Mouse (Mus musculus) heart, adult 9 months (tissue): ENCODE data around the gene Sestd1.

Experiments
- DNase-seq, 2 experiments: peaks; one replicate each; pipeline ENCODE4 v3.0.0; 2022; ENCODE audit warnings: low spot score in 2 of 2

Sestd1 gene

GRCm38 (mm10) chr2:77173366-77173765, 107.0 kb downstream of the Sestd1 start:
- DNase-seq = peak in 1 of 2 experiments; percentile 14

- peak in 1 of 2 experiments; percentile 34 for DNase-seq
Measured at GRCm38 (mm10) chr2:77172241-77172671, 108.1 kb downstream of the Sestd1 start.

DNA sequence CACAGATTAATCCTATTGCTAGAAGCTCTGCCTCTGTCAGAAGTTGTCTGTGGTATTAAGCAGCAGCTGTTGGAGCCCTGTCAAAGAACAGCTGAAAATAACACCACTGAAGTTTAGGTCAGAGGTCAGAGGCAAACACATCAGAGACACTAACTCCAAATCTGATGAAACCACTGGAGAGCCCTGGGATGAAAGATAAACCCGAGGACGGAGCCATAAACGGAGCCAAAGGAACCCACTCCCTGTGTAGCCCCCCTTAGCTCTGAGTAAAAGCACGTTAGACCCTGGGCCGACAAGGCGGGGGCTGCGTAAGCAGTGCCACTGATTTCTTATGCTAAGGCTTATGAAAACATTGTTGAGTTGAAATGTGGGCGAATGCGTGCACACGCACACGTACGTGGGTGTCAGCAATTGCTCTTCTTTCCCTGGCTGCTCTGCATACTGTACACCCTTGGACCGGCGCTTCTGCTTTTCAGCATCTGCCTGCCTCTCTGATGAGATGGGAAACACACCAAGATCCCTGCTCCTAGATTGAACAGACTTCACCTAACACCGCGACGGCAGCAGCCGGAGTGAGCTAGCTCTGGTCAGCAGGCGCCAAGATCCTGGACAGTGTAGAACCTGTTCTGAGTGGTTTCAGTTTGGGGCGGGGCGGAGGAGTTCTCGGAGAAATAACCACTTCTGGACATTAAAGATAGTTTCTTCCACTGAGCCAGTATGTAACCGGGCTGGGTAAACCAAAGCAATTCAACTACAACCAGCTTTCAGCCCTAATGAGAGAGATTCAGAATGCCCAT, 108.8 kb downstream of the Sestd1 start:
- peak; percentile 52 to 69 for DNase-seq

- DNase-seq = no peak
Measured at GRCm38 (mm10) chr2:77170633-77171105, 109.7 kb downstream of the Sestd1 start, which contains the start of gene Ccdc141. Gene Ccdc141 (minus strand): TSS chr2:77170636.

GRCm38 (mm10) chr2:77169916-77170632, 110.3 kb downstream of the Sestd1 start:
- peak; percentile 80 to 83 for DNase-seq

DNA sequence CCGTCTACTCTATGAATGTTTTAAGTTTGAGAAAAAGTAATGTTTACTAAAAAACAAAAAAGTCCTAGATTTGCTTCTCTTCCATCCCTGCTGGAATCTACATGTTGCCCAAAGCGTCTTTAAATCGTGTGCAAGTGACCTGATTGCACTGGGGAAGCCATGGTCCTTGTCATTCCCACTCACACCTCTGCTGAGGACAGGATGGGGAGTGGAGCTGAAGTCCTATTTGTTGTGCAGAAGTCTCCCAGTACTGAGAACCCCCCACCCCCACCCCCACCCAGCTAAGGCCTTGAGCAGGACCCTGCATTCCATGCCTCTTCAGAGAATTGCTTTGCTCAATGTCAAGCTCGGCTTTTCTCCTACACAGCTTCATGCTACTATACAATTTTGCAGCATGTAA, 111.2 kb downstream of the Sestd1 start:
- no peak for DNase-seq

GRCm38 (mm10) chr2:77168781-77169180, 111.6 kb downstream of the Sestd1 start:
- DNase-seq = no peak

DNA sequence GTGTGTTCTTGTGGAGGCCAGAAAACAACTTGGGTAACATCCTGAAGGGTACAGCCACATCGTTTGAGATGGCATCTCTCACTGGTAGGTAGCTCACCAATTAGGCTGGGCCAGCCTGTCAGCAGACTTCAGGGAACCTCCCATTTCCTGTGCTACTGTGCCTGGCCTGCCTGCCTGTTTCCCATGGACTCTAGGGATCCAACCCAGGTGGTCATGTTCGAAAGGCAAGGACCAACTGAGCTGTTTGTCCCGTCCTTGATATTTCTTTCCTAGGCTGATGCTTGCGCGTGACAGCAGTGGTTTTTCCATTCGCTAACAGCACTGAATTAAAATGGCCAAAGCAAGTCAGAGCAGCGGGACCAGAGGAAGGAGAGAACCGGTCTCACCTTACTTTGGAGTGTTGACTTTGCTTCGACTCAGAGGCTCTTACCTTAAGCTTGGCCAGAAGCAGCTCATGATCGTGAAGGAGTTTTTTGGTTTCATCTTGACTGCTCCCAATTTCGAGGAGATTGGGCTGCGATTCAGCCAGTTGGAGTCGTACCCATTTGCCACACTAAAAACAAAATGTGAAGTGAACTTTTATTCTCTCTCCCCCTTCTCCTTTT, 112.2 kb downstream of the Sestd1 start:
- DNase-seq = peak in 1 of 2 experiments; percentile 12

GRCm38 (mm10) chr2:77166366-77166765, 114.0 kb downstream of the Sestd1 start:
- no peak for DNase-seq

DNA sequence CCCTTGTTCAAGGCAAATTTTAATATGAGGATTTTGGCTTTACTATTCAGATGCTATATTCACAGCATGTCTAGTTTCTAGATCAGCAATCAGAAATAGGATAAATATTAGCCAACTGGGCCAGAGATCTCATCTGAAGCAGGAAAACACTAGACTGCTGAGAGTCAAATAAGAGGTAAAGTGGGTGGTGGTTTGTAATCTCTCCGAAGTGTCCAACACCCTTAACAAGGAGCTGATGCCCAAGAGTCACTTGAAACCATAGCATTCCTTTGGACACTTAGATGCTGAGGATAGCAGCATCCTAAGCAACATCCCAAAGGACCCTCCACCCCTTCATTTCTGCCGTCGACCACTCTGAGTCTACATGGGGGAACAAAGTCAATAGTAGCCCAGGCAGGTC, 115.7 kb downstream of the Sestd1 start:
- no peak for DNase-seq

DNA sequence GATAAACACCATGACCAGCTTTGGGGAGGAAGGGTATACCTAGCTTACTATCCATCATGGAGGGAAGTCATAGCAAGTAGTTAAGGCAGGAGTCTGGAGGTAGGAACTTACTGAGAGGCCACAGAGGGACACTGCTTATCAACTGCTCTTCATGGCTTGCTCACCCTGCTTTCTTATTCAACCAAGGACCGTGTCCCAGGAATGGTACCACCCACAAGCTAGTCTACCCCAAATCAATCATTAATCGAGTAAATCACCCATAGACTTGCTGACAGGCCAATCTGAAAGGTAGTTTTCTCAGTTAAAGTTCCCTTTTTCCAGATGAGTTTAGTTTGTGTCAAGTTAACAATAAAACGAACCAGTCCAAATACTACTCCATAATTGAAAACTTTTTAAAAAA, 117.0 kb downstream of the Sestd1 start:
- no peak for DNase-seq

DNA sequence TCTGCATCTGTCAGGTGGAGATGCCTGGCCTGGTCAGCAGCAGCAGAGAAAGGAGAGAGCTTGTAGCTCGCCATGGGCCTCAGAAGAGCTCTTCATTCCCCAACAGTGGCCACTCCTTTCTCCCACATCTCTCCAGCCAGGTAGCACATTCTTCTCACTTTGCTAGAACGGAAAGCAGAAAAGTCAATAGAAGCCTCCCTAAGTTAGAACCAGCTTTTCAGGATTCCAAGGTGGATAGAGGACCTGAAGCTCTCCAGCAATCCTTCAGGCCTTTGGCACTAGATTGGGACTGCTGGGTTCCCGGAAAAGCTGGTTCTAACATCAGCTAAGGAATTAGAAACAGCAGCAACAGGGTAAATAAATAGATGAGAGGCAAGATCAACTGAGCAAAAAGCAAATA, 118.3 kb downstream of the Sestd1 start:
- no peak for DNase-seq

DNA sequence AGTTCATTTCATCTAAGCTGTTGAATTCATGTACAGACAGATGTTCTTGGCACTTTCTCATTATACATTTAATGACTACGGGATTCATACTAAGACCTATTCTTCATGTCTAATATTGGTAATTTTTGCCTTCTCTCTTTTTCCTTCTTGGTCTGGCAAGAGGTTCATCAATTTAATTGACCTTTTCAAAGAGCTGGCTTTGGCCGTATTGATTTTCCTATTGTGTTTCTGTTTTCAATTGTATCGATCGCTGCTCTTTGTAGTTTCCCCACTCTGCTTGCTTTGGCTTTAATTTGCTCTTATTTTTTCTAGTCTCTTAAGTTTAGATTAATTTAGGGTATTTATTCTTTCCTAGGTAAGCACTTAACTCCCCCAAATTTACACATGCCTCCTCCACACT, 122.8 kb downstream of the Sestd1 start:
- no peak for DNase-seq

DNA sequence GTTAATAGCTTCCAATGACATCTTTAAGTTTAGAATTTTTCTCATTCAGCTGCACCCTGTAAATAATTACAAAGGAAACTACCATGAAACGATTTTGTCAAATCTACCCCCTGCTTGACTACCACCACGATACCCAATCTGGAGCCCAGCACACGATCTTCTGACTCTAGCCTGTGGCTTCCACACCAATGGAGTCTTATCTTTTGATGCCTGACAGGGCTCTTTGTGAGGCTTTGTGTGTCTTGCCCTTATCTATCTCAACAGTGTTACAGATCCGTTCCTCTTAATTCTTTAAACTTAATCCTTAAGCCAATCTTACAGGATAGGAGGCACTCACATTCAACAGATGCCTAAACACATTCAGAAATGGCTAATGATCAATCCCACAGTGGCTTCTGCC, 126.3 kb downstream of the Sestd1 start:
- no peak for DNase-seq

- DNase-seq = no peak
Measured at GRCm38 (mm10) chr2:77151255-77151654, 129.1 kb downstream of the Sestd1 start.

DNA sequence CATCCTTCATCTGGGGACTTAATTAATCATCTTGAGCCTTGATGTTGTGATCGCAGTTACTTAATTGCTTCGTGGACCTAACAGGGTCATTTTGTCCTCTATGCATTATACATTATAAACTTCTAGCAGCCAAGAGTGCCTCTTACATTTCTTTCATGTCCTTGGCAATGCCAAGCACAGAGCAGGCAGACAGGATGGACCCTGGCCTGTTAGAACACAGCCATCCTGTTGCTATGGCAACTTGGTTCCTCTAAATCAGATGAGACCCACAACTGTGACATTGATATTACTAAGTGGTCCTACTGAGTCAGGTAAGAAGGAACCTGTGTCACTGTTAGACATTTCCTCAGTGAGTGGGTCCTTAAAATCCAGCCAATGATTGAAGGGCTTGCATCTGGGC, 130.8 kb downstream of the Sestd1 start:
- no peak for DNase-seq

DNA sequence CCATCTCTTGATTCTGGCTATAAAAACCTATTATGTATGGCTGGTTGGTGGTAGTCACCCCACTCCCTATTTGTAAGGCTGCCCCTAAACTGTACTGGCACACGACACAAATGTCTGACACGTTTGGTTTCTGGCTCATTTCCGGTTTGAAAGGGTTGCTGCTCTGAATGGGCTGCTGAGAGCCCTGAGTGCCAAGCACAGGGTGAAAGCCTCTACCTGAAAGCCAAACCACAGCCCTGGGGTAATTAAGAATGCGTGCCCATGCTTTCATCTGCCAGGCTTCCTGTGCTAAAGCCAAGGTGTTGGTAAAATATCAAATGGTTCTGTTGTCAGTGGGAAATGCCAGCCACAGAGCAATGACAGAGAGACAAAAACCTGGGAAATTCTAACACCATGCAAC, 132.2 kb downstream of the Sestd1 start:
- no peak for DNase-seq

GRCm38 (mm10) chr2:77146968-77147367, 133.4 kb downstream of the Sestd1 start:
- DNase-seq = no peak

GRCm38 (mm10) chr2:77146291-77146690, 134.1 kb downstream of the Sestd1 start:
- DNase-seq = no peak

GRCm38 (mm10) chr2:77143536-77143935, 136.9 kb downstream of the Sestd1 start:
- no peak for DNase-seq

- no peak for DNase-seq
Measured at GRCm38 (mm10) chr2:77138879-77139278, 141.5 kb downstream of the Sestd1 start.

- no peak for DNase-seq
Measured at GRCm38 (mm10) chr2:77134906-77135305, 145.5 kb downstream of the Sestd1 start.
